Mouse (Mus musculus) CH12F3 (cell line): ENCODE results near the gene Arhgap32.
"Not testable (repeated sequence)": the region's sequence is repeated elsewhere in the genome, so short reads cannot be mapped to it uniquely, and the experiment has no call there.

Experiments
- in situ Hi-C: fragments of 300-500 bp; cut with MboI; formaldehyde crosslinking; loops from 2 replicates; pipeline ENCODE4 v1.14.3; 2020; ENCODE audit warnings: low sequenced_read_pairs

Gene Arhgap32

DNA sequence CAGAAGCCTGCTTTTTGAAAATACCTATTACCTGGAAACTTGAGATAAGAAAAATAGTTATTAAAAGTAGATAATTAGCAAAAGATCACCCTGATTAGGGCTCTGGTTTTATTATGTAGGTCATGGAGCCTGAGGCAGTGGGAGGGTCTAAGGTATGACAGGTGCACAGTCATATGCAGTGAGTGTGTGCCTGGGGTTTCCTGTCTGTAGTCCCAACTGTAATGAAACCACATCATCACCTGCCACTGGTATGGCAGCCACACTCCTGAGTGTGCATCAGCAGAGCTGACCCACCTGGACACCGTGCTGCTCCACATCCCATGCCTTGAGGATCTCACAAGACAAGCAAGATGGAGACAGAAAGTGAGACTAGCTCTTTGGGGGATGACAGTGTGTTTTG lies at the start of gene Arhgap32:
Arhgap32 (plus strand) TSS at position 351 of the 400 bp plus-strand sequence.
- in situ Hi-C loops, result no loop called here

DNA sequence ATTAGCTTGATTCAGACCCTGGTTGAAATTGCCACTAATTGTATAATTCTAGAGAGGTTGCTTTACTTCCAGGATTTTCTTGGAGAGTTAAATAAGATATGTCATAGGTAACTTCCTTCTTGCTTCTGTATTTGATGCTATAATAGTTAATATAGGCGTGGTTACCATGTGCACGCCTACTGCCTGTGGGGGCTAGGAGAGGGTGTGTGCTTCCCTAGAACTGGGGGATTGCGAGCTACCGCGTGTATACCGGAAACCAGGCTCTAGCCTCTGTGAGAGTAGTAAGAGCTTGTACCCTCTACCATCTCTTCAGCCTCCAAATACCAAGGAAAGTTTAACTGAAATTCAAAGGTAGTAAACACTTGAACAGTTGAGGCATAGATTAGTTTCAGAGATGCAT lies 43.2 kb upstream of the Arhgap32 start:
- in situ Hi-C loops, result no loop called here

DNA sequence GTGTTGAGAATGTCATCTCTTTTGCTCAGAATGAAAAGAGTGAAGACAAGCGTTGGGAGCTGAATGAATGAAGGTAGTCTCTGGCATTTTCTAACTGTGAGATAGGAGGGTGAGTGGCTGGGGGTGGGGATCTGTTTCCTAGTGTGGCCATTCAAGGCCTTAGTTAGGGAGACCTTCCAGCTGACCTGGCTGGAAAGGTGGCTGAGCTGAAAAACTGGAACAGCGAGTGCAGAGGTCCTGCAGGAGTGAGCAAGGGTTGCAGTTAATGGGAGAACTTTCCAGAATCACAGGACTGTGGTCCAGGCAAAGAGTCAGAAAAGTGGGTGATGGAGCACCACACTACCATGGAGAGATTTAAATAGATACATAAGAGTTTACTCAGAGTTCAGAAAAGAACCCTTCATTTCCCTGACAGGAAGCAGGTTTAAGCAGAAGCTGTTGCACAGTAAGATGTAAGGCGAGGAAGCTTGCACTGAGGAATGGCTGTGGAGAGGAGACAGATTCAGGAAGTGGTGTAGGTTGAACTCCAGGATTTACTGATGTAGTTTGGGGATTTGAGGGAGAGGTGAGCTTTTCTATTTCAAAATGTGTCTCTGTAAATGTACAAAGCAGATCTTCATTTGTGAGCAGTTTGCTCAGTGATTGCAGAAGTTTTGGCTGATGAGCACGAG lies 27.7 kb upstream of the Arhgap32 start:
- in situ Hi-C loops, result no loop called here

GRCm38 (mm10) chr9:32088882-32089281 lies 27.1 kb upstream of the Arhgap32 start:
- in situ Hi-C loops, result no loop called here

DNA sequence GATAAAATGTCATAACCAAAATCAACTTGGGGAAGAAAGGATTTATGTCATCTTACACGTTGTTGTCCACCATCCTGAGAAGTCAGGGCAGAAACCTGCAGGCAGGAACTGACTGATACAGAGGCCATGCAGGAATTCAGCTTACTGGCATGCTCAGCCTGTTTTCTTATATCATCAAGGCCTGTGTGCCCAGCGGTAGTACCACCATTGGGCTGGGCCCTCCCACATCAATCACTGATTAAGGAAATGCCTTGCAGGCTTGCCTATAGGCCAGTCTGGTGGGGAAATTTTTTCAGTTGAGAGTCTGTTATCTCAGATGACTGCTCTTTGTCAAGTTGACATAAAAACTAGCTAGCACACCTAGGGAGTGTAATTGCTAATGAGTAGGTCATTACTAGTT lies 22.5 kb upstream of the Arhgap32 start:
- in situ Hi-C loops, result no loop called here

DNA sequence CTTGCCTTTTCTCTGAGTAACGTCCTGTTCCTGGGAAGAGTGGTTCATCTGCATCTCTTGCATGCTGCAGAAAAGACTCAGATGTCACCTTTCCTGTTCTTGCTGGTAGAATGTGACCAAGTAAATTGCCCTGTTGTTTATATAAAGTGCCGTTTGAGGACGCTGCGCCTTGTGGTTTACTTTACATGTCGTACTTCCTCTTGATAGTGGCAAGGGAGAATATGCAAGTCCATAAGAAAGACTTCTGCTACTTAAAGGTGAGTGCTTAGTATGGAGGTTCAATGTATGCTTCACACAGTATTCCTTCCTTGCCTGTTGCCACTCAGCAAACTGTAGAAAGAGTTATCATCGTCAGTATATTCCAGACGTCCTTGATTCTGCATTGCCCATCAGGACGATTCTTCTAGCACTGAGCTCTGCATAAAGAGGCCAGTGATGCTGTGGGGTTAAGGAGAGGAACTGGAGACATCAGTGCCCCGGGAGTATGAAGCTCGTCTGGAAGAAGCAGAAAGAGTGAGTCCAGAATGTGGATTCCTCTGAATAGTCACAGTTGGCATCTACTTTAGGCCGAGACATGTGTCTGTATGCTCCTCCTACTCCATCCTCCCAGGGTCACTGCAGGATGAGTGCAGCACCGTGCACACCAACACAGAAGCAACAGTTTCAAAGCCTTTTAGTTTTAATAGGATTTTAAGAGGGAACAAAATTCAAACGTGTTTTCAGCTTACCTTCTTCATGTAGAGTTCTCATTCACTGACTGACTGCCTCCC lies 21.4 kb upstream of the Arhgap32 start:
- in situ Hi-C loops, result no loop called here

- in situ Hi-C loops, result no loop called here
These were observed 20.4 kb upstream of the Arhgap32 start for GRCm38 (mm10) chr9:32095511-32095910.

DNA sequence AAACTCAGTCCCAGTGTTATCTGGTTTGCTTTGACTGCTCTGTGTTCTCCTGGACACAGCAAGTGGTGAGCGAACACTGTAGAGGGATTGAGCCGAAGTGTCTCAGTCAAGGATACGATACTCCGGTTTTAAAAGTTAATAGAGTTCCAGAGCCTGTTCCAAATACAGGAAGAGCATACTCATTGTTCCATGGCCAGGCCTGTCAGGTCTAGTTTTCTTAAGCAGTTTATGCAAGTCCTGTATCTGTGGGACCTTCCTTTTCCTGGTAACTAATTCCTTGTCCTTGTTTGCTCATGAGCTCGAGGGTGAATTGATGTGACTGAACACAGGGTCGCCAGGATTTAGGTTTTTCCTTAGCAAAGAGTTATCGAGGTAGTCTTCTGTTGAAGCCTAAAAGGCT lies 19.4 kb upstream of the Arhgap32 start:
- in situ Hi-C loops, result no loop called here

GRCm38 (mm10) chr9:32097123-32097522 lies 18.8 kb upstream of the Arhgap32 start:
- in situ Hi-C loops, result no loop called here

DNA sequence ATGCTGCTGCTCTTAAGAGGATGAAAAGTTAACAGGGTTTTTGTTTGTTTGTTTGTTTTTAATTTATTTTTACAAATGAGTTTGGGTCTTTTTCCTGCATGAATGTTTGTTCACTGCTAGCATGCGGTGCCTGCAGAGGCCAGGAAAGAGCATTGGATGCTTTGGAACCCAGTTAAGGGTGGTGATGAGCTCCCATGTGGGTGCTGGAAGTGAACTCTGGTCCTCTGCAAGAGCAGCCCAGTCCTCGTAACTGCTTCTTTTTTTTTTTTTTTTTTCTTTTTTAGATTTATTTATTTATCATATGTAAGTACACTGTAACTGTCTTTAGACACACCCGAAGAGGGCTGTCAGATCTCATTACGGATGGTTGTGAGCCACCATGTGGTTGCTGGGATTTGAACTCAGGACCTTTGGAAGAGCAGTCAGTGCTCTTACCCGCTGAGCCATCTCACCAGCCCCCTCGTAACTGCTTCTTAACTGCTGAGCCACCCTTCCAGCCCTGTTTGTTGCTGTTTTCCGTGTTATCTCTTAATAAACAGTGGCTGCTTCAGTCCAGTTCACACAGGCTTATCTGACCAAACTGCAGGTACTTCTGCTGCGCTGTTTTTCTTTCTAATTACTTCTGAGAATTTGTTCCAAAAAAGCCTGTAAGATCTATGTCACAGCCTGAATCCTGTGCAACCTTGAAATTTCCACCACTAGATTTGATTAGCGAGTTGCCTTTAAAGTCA lies 17.3 kb upstream of the Arhgap32 start:
- in situ Hi-C loops, result no loop called here

- in situ Hi-C loops, result no loop called here
These were observed 15.4 kb upstream of the Arhgap32 start for GRCm38 (mm10) chr9:32100561-32100960.

GRCm38 (mm10) chr9:32101488-32101887 lies 14.4 kb upstream of the Arhgap32 start:
- in situ Hi-C loops, result no loop called here

- in situ Hi-C loops, result no loop called here
These were observed 11.3 kb upstream of the Arhgap32 start for GRCm38 (mm10) chr9:32104670-32105069.

DNA sequence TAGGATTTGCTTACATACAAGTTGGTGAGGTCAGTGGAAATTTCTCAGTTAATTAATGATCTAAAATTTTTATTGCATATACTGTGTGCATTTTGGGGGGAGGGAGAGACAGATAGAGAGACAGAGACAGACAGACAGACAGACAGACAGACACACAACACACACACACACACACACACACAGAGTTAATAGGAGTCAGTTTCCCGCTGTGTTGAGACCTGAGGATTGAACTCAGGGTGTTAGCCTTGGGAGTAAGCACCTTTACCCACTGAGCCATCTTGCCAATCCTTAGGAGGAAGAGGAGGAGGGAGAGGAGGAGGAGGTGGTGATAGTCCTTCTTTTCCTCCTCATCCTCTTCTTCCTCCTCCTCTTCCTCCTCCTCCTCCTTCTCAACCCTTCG lies 5.6 kb upstream of the Arhgap32 start:
- in situ Hi-C loops, result no loop called here

- in situ Hi-C loops, result no loop called here
These were observed 336 bp downstream of the Arhgap32 start for GRCm38 (mm10) chr9:32116272-32116671.

DNA sequence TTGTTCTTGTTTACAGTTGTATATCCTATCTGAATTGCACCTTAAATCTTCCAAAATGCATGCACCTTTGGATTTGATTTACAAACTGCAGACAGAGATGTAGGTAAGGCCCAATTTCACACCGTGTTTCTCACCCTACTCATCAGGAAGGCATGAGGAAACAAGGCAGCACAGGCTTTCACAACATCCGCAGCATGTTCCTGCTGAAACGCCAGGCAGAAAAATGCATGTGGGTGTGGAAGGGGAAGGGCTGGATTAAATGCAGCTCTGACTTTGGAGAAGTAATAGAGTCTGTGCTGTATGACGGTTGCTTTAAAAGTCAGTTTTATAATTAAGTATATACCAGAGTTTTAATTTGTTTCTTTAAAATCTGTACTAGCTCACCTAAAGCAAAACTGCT lies 1.9 kb downstream of the Arhgap32 start:
- in situ Hi-C loops, result no loop called here

GRCm38 (mm10) chr9:32118433-32118832 lies 2.5 kb downstream of the Arhgap32 start:
- in situ Hi-C loops, result no loop called here

GRCm38 (mm10) chr9:32119586-32119985 lies 3.6 kb downstream of the Arhgap32 start:
- in situ Hi-C loops, result no loop called here

GRCm38 (mm10) chr9:32120162-32120561 lies 4.2 kb downstream of the Arhgap32 start:
- in situ Hi-C loops, result no loop called here

- in situ Hi-C loops, result not testable (repeated sequence)
These were observed 5.3 kb downstream of the Arhgap32 start for GRCm38 (mm10) chr9:32121271-32121670.

DNA sequence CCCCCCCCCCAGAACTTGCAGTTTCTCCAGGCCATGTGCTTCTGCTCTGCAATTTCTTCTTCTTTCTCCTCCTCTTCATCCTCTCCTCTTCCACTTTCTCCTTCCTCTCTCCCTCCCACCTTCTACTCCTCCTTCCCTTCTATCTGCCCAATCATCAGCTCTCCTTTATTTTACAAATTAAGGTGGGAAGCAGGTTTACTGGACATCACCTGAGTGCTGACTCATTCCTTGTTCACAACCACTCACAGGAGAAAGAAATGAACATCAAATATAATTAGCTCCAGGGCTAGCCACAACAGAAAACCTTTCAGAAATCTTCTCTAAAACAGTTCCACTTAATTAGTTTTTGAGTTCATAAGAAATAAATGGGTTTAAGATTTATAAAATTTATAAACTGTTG lies 20.3 kb downstream of the Arhgap32 start:
- in situ Hi-C loops, result no loop called here
